Mouse (Mus musculus) erythroid progenitor cell, adult 5-6 weeks (primary cell): ENCODE data around the gene Cnr2. TPM values are rescaled to one million over a fixed set of nuclear protein-coding genes. Genes with fewer than 3 reads are reported as not detected.

Experiments
- ATAC-seq: replicated peaks from 2 replicates; pipeline ENCODE4 v1.8.0; 2016; ENCODE audit warnings: moderate number of reproducible peaks, mild to moderate bottlenecking, moderate TSS enrichment, inconsistent platforms; ENCODE audit not compliant: poor library complexity, low FRiP score, severe bottlenecking
- total RNA-seq, 2 experiments: library from RNA; stranded (forward) in 1 of 2; stranded (reverse) in 1 of 2; fragments of 150-400 nt in 1 of 2; fragments of 186-747, 209-891 nt in 1 of 2; gene quantifications; 2 replicates each; pipeline versions ENCODE4 v1.2.3 to v1.2.4; 2015 to 2017; ENCODE audit warnings: low replicate concordance in 2 of 2

The Cnr2 gene
- total RNA-seq, 2 experiments from 2014 or later = 3.4 to 5.0 TPM

GRCm38 (mm10) chr4:135958354-135958753 lies 63.2 kb downstream of the Cnr2 start:
- ATAC-seq = no peak

GRCm38 (mm10) chr4:135960717-135961116 lies 65.5 kb downstream of the Cnr2 start:
- peak; percentile 44; the same call in 1 of the 2 replicates for ATAC-seq

GRCm38 (mm10) chr4:135961709-135962108 lies 66.5 kb downstream of the Cnr2 start:
- ATAC-seq = no peak

GRCm38 (mm10) chr4:135962198-135962597 lies 67.0 kb downstream of the Cnr2 start:
- ATAC-seq = no peak

GRCm38 (mm10) chr4:135962946-135963345 lies 67.8 kb downstream of the Cnr2 start:
- ATAC-seq = no peak

GRCm38 (mm10) chr4:135963457-135964193 lies 68.4 kb downstream of the Cnr2 start, which contains the start of gene Gale:
Gene Gale (plus strand): TSS chr4:135963727.
- ATAC-seq = peak; percentile 81

GRCm38 (mm10) chr4:135964426-135964825 lies 69.2 kb downstream of the Cnr2 start:
- ATAC-seq = peak; percentile 64

GRCm38 (mm10) chr4:135965113-135965512 lies 69.9 kb downstream of the Cnr2 start:
- ATAC-seq = no peak

GRCm38 (mm10) chr4:135966283-135966682 lies 71.1 kb downstream of the Cnr2 start:
- ATAC-seq = no peak

GRCm38 (mm10) chr4:135967086-135967760 lies 72.0 kb downstream of the Cnr2 start:
- no peak for ATAC-seq

GRCm38 (mm10) chr4:135968271-135968869 lies 73.2 kb downstream of the Cnr2 start:
- no peak for ATAC-seq

- no peak for ATAC-seq
These were observed 74.0 kb downstream of the Cnr2 start for GRCm38 (mm10) chr4:135969070-135969750.

Other genes with a start within 250 kb of the Cnr2 start
- not detected in 2 replicates for gene Ifnlr1, start 209.1 kb upstream of the Cnr2 start, total RNA-seq (2015; ENCODE audit: low replicate concordance)
- 0.26 TPM in 1 of 2 replicates, not detected in the other for gene Ifnlr1, start 209.1 kb upstream of the Cnr2 start, total RNA-seq (2017; ENCODE audit: low replicate concordance)
- not detected in 2 replicates for gene Il22ra1, start 167.2 kb upstream of the Cnr2 start, total RNA-seq (2015; ENCODE audit: low replicate concordance)
- gene Il22ra1, start 167.2 kb upstream of the Cnr2 start, total RNA-seq (2017; ENCODE audit: low replicate concordance) = 0.64 and 3.6 TPM in 2 replicates
- gene Myom3, start 135.7 kb upstream of the Cnr2 start, total RNA-seq (2015; ENCODE audit: low replicate concordance) = not detected in 2 replicates
- gene Myom3, start 135.7 kb upstream of the Cnr2 start, total RNA-seq (2017; ENCODE audit: low replicate concordance) = not detected in 2 replicates
- gene Srsf10, start 39.6 kb upstream of the Cnr2 start, total RNA-seq (2015; ENCODE audit: low replicate concordance) = 410 and 552 TPM in 2 replicates
- gene Srsf10, start 39.6 kb upstream of the Cnr2 start, total RNA-seq (2017; ENCODE audit: low replicate concordance) = 431 and 814 TPM in 2 replicates
- gene Pnrc2, start 21.5 kb upstream of the Cnr2 start, total RNA-seq (2015; ENCODE audit: low replicate concordance) = 245 and 298 TPM in 2 replicates
- gene Pnrc2, start 21.5 kb upstream of the Cnr2 start, total RNA-seq (2017; ENCODE audit: low replicate concordance) = 215 and 282 TPM in 2 replicates
- gene Fuca1, start 25.3 kb downstream of the Cnr2 start, total RNA-seq (2015; ENCODE audit: low replicate concordance) = 23.1 and 45.3 TPM in 2 replicates
- gene Fuca1, start 25.3 kb downstream of the Cnr2 start, total RNA-seq (2017; ENCODE audit: low replicate concordance) = 38.9 and 50.2 TPM in 2 replicates
- 24.3 and 25.2 TPM in 2 replicates for gene Hmgcl, start 51.1 kb downstream of the Cnr2 start, total RNA-seq (2015; ENCODE audit: low replicate concordance)
- gene Hmgcl, start 51.1 kb downstream of the Cnr2 start, total RNA-seq (2017; ENCODE audit: low replicate concordance) = 19.6 and 30.0 TPM in 2 replicates
- 1.4 and 6.3 TPM in 2 replicates for gene Gale, start 68.3 kb downstream of the Cnr2 start, total RNA-seq (2015; ENCODE audit: low replicate concordance)
- 3.6 and 12.2 TPM in 2 replicates for gene Gale, start 68.3 kb downstream of the Cnr2 start, total RNA-seq (2017; ENCODE audit: low replicate concordance)
- gene Lypla2, start 77.2 kb downstream of the Cnr2 start, total RNA-seq (2015; ENCODE audit: low replicate concordance) = 16.3 and 18.7 TPM in 2 replicates
- 6.3 and 12.9 TPM in 2 replicates for gene Lypla2, start 77.2 kb downstream of the Cnr2 start, total RNA-seq (2017; ENCODE audit: low replicate concordance)
- gene Pithd1, start 91.9 kb downstream of the Cnr2 start, total RNA-seq (2015; ENCODE audit: low replicate concordance) = 85.8 and 92.6 TPM in 2 replicates
- gene Pithd1, start 91.9 kb downstream of the Cnr2 start, total RNA-seq (2017; ENCODE audit: low replicate concordance) = 78.3 and 100 TPM in 2 replicates
- gene Eloa, start 126.4 kb downstream of the Cnr2 start, total RNA-seq (2015; ENCODE audit: low replicate concordance) = 54.8 and 64.1 TPM in 2 replicates
- gene Eloa, start 126.4 kb downstream of the Cnr2 start, total RNA-seq (2017; ENCODE audit: low replicate concordance) = 60.8 and 64.2 TPM in 2 replicates
- gene Rpl11, start 158.0 kb downstream of the Cnr2 start, total RNA-seq (2015; ENCODE audit: low replicate concordance) = 337 and 379 TPM in 2 replicates
- 133 and 171 TPM in 2 replicates for gene Rpl11, start 158.0 kb downstream of the Cnr2 start, total RNA-seq (2017; ENCODE audit: low replicate concordance)
- 14.7 TPM in 1 of 2 replicates, not detected in the other for gene Id3, start 248.1 kb downstream of the Cnr2 start, total RNA-seq (2015; ENCODE audit: low replicate concordance)
- 2.7 TPM in 1 of 2 replicates, not detected in the other for gene Id3, start 248.1 kb downstream of the Cnr2 start, total RNA-seq (2017; ENCODE audit: low replicate concordance)